Mouse (Mus musculus): ENCODE data around the gene Ppm1d. TPM values are rescaled to one million over a fixed set of nuclear protein-coding genes. Genes with fewer than 3 reads are reported as not detected.

Gene Ppm1d
- polyA plus RNA-seq, 1 experiment from 2014 or later: 17.8 TPM

Other genes starting within 250 kb of the Ppm1d start
- gene Usp32, start 171.1 kb upstream of the Ppm1d start, polyA plus RNA-seq (2015; fragmentation: Nextera tagmentation; extraction: Ambion mirVana): 2.5 and 3.5 TPM in 2 replicates
- 0.26 and 0.49 TPM in 2 replicates for gene 1700125H20Rik, start 140.8 kb upstream of the Ppm1d start, polyA plus RNA-seq (2015; fragmentation: Nextera tagmentation; extraction: Ambion mirVana)
- 27.7 and 33.3 TPM in 2 replicates for gene Appbp2, start 76.1 kb upstream of the Ppm1d start, polyA plus RNA-seq (2015; fragmentation: Nextera tagmentation; extraction: Ambion mirVana)
- gene Bcas3, start 41.9 kb downstream of the Ppm1d start, polyA plus RNA-seq (2015; fragmentation: Nextera tagmentation; extraction: Ambion mirVana): 22.6 and 23.8 TPM in 2 replicates

Measured in thymus, postnatal 0 days (tissue).